Mouse (Mus musculus) ES-Bruce4 (cell line): Measurements from ENCODE around the gene Rpl10a. TPM values are rescaled to one million over a fixed set of nuclear protein-coding genes. Genes with fewer than 3 reads are reported as not detected.
A peak's percentile ranks its signal among the peaks of the same experiment; 100 is the strongest.

ENCODE experiments used
- H3K27ac ChIP-seq: 2 replicates; pipeline ENCODE4 v1.5.1; 2012; ENCODE audit warnings: low read length, inconsistent platforms; ENCODE audit not compliant: insufficient read depth
- H3K27me3 ChIP-seq: 2 replicates; pipeline ENCODE4 v1.6.1; 2012; ENCODE audit warnings: mild to moderate bottlenecking, low read length, inconsistent platforms; ENCODE audit not compliant: control insufficient read depth, poor library complexity, insufficient read depth, severe bottlenecking
- H3K36me3 ChIP-seq: 2 replicates; pipeline ENCODE4 v1.6.1; 2012; ENCODE audit warnings: inconsistent platforms, mild to moderate bottlenecking, low read length, moderate library complexity; ENCODE audit not compliant: control insufficient read depth, poor library complexity, insufficient read depth, severe bottlenecking
- H3K4me1 ChIP-seq: one replicate; pipeline ENCODE4 v1.8.1; 2011; ENCODE audit warnings: low read length; ENCODE audit not compliant: control insufficient read depth, insufficient read depth
- H3K4me3 ChIP-seq: 2 replicates; pipeline ENCODE4 v1.5.1; 2011; ENCODE audit warnings: low read depth, mild to moderate bottlenecking, low read length
- H3K9ac ChIP-seq: 2 replicates; pipeline ENCODE4 v1.6.1; 2012; ENCODE audit warnings: low read depth, mild to moderate bottlenecking, inconsistent platforms; ENCODE audit not compliant: poor library complexity, severe bottlenecking
- H3K9me3 ChIP-seq: replicated peaks from 2 replicates; pipeline ENCODE4 v1.6.1; 2012; ENCODE audit warnings: mild to moderate bottlenecking, low read length, inconsistent platforms; ENCODE audit not compliant: control insufficient read depth, poor library complexity, insufficient read depth, severe bottlenecking
- CTCF ChIP-seq: IDR thresholded peaks from one replicate; pipeline ENCODE4 v1.8.1; 2011; ENCODE audit warnings: low read depth, low read length
- EP300 ChIP-seq: IDR thresholded peaks from 2 replicates; pipeline ENCODE4 v1.6.1; 2011; ENCODE audit warnings: low read depth, low read length; ENCODE audit not compliant: insufficient read depth
- POLR2A ChIP-seq: IDR thresholded peaks from one replicate; pipeline ENCODE4 v1.8.1; 2011; ENCODE audit warnings: low read length; ENCODE audit not compliant: insufficient read depth
- polyA plus RNA-seq: library from polyadenylated mRNA; stranded (reverse); fragments of >200 nt; gene quantifications from 2 replicates; pipeline ENCODE4 v1.2.4, GENCODE M21; 2011; ENCODE audit warnings: low read depth; ENCODE audit not compliant: missing spikeins, insufficient read depth, insufficient read length

Gene Rpl10a
- polyA plus RNA-seq, 1 experiment = 1,875 TPM

- H3K36me3 ChIP-seq = no peaks in the 10 kb centered on the region
- H3K4me3 ChIP-seq = peak overlapping the region; percentile 24; the same call in 1 of the 2 replicates
- peaks cover 8% of the 10 kb centered on the region for H3K4me1 ChIP-seq
Observed at GRCm38 (mm10) chr17:28340578-28340977, 12.3 kb downstream of the Rpl10a start.

DNA sequence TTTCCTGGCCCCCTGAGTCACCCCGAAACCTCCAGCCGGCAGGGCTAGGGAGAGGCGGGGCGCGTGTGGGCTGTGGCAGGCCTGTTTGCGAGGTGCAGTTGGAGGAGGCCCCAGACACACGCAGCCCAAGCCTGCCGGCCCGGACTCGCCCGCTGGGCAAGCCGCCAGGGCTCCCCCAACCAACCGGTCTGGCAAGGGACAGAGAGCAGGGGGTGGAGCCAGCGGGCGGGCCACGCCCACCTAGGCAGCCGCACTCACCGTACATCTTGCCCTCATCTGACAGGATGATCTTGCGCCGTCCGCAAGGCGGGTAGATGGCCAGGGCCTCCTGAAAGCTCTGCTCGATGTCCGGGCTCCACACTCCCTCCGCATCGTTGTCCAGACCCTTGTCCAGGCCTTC, 12.8 kb downstream of the Rpl10a start:
- no peaks in the 10 kb centered on the region for H3K36me3 ChIP-seq
- peak overlapping the region; percentile 19 for H3K9ac ChIP-seq
- peaks cover 8% of the 10 kb centered on the region for H3K4me1 ChIP-seq
- no peaks in the 10 kb centered on the region for H3K9me3 ChIP-seq
- no peaks in the 10 kb centered on the region for H3K27me3 ChIP-seq
- peak overlapping the region; percentile 28 for H3K4me3 ChIP-seq
- 0 out of 2 replicates have a peak overlapping the region, but pooled peaks have one; percentile 2 for H3K27ac ChIP-seq
- no peak for TF ChIP-seq POLR2A
- TF ChIP-seq EP300 = 0 out of 2 replicates have a peak, but pooled peaks have one; percentile 25

More at GRCm38 (mm10) chr17:28340578-28340977, 12.3 kb downstream of the Rpl10a start:
- H3K27me3 ChIP-seq = no peaks in the 10 kb centered on the region
- peak overlapping the region; percentile 19 for H3K9ac ChIP-seq
- H3K27ac ChIP-seq = no peak overlapping the region
- TF ChIP-seq POLR2A (no peak), CTCF (no peak), EP300 (no peak)
- no peaks in the 10 kb centered on the region for H3K9me3 ChIP-seq

DNA sequence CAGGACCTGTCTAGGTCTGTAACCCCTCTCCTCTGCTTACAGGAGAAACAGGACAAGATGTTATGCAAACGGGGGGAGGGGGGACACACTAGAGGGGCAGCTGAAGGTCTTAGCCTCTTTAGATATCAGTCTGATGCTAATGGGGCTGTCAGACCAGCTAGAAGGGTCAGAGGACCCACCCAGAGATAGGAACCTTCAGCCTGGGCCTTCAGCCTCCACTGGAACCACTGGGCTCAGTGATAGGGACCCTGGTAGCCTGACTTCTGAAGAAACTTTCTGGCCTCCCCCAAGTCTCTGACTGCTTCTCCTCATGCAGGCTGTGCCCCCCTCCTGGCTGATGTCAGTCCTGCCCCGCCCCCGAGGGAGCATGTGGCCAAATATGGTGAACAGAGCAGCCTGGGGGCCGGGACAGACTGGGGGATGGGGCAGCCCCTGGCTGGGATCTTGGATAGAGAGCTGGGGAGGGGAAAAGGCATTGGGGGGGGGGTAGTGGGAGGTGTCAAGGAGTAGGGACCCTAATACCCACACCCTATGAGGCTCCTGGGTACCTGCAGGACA, 15.9 kb downstream of the Rpl10a start:
- no peaks in the 10 kb centered on the region for H3K36me3 ChIP-seq
- no peak overlapping the region for H3K4me3 ChIP-seq
- no peak overlapping the region for H3K27ac ChIP-seq
- H3K4me1 ChIP-seq = peaks cover 8% of the 10 kb centered on the region
- TF ChIP-seq EP300 = 0 out of 2 replicates have a peak, but pooled peaks have one; percentile 25
- no peak for TF ChIP-seq POLR2A
- no peak for TF ChIP-seq CTCF
- no peaks in the 10 kb centered on the region for H3K9me3 ChIP-seq
- no peak overlapping the region for H3K9ac ChIP-seq
- H3K27me3 ChIP-seq = no peaks in the 10 kb centered on the region

DNA sequence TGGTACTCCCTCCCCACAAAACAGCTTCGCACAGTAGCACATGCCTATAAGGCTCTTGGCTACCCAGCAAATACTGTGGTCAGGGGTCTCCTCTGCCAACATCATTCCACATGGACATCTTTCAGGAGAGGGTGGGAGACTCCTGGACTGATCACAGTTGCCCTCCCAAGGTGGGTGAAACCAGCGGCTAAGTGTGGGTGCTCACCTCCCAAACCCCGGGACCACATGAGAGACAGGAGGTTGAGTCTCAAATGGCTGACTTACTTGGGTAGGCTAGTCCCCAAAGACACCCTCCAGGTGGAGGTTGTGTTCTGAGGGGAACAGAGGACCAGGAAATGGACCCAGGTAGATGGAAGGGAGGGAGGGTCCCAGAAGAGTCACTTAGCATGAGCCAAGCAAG, 16.4 kb downstream of the Rpl10a start:
- no peak for TF ChIP-seq POLR2A
- no peak for TF ChIP-seq EP300
- TF ChIP-seq CTCF = no peak
- Histone ChIP-seq H3K36me3 (no peaks in the 10 kb centered on the region), H3K4me3 (no peak overlapping the region), H3K27me3 (no peaks in the 10 kb centered on the region), H3K27ac (no peak overlapping the region), H3K9me3 (no peaks in the 10 kb centered on the region), H3K4me1 (peaks cover 8% of the 10 kb centered on the region), H3K9ac (no peak overlapping the region)

- no peaks in the 10 kb centered on the region for H3K9me3 ChIP-seq
- H3K9ac ChIP-seq = no peak overlapping the region
- no peaks in the 10 kb centered on the region for H3K36me3 ChIP-seq
- TF ChIP-seq EP300 (no peak), POLR2A (no peak)
- H3K4me1 ChIP-seq = peaks cover 8% of the 10 kb centered on the region
- no peaks in the 10 kb centered on the region for H3K27me3 ChIP-seq
- no peak overlapping the region for H3K27ac ChIP-seq
- no peak overlapping the region for H3K4me3 ChIP-seq
Observed at GRCm38 (mm10) chr17:28345271-28345721, 17.0 kb downstream of the Rpl10a start.

DNA sequence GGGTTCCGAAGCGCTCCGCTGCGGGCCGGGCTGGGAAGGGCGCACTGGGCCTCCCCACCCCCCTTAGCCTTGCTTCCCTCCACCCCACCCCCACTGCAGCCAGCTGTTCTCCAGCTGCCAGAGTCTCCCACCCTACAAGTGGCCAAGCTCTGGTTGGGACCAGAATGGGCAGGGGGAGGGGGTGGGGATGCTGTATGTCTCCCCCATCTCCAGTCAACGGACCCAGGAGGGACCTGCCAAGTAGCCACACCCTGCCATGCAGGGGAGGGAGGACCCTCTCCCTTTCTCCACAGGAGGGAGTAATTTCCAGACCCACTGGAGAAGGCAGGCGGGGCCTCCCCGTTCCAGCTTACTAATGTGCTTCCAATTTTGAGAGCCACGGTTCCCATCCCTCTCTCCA, 17.6 kb downstream of the Rpl10a start:
- peaks cover 8% of the 10 kb centered on the region for H3K4me1 ChIP-seq
- no peaks in the 10 kb centered on the region for H3K9me3 ChIP-seq
- H3K27me3 ChIP-seq = no peaks in the 10 kb centered on the region
- no peak overlapping the region for H3K9ac ChIP-seq
- TF ChIP-seq POLR2A (no peak), CTCF (no peak), EP300 (no peak)
- H3K4me3 ChIP-seq = no peak overlapping the region
- H3K36me3 ChIP-seq = no peaks in the 10 kb centered on the region
- no peak overlapping the region for H3K27ac ChIP-seq
